Mouse (Mus musculus): Measurements from ENCODE around the gene Shf. TPM values are rescaled to one million over a fixed set of nuclear protein-coding genes. Genes with fewer than 3 reads are reported as not detected.

Shf gene
- polyA plus RNA-seq, 1 experiment: 12.3 TPM

DNA sequence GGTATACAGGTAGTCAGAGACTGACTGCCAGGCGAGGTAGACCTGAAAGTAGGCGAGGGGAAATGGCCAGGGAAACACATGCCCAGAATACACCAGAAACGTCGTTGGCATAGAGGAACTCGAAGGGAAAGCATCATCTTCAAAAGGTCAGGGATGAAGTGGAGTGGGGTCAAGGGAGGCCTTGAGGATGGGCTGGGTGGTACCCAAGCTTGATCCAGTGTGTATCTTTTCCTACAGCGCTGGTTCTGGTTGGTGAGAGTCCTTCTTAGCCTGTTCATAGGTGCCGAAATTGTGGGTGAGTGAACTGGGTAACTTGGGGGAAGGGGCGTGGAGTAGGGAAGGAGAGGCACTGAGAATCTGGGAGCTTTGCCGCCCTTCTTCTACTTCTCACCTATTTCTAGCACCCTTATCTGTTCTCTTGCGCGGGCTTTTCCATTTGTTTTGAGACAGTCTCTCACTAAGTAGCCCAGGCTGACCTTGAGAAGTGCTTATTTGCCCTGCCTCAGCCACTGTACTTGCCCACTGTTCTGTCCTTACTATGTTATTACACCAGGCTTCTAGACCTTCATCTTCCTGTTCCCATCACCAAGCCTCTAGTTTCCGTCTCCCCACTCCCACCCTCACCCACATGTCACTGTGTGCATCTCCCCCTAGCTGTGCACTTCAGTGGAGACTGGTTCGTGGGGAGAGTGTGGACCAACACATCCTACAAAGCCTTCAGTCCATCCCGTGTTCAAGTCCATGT lies 68.9 kb downstream of the Shf start:
- H3K27ac ChIP-seq (ENCODE audit: insufficient read depth, low read length): no peak overlapping the region
- 0 out of 2 replicates have a peak, but pooled peaks cover 2% of the 10 kb centered on the region for H3K4me1 ChIP-seq (ENCODE audit: control insufficient read depth, insufficient read depth, low read length)
- H3K4me3 ChIP-seq (ENCODE audit: insufficient read depth, low read length): no peak overlapping the region
- TF ChIP-seq POLR2A (IDR thresholded peaks at IDR 0.05; ENCODE audit: low read depth, low read length) (no peak), CTCF (IDR thresholded peaks at IDR 0.05; ENCODE audit: borderline replicate concordance, insufficient read depth, low read length) (no peak)

Other genes starting within 250 kb of the Shf start
- gene B2m, start 221.5 kb downstream of the Shf start, polyA plus RNA-seq (2011; ENCODE audit: insufficient read length, low read depth, missing spikeins): 1,628 and 1,672 TPM in 2 replicates
- gene Trim69, start 208.5 kb downstream of the Shf start, polyA plus RNA-seq (2011; ENCODE audit: insufficient read length, low read depth, missing spikeins): 0.37 and 0.68 TPM in 2 replicates
- not detected in 2 replicates for gene Patl2, start 183.0 kb downstream of the Shf start, polyA plus RNA-seq (2011; ENCODE audit: insufficient read length, low read depth, missing spikeins)
- not detected in 2 replicates for gene Terb2, start 182.9 kb downstream of the Shf start, polyA plus RNA-seq (2011; ENCODE audit: insufficient read length, low read depth, missing spikeins)
- 10.0 and 17.9 TPM in 2 replicates for gene Sord, start 134.4 kb downstream of the Shf start, polyA plus RNA-seq (2011; ENCODE audit: insufficient read length, low read depth, missing spikeins)
- not detected in 2 replicates for gene Duox2, start 70.7 kb downstream of the Shf start, polyA plus RNA-seq (2011; ENCODE audit: insufficient read length, low read depth, missing spikeins)
- gene Duoxa2, start 70.3 kb downstream of the Shf start, polyA plus RNA-seq (2011; ENCODE audit: insufficient read length, low read depth, missing spikeins): not detected in 2 replicates
- gene Duoxa1, start 55.4 kb downstream of the Shf start, polyA plus RNA-seq (2011; ENCODE audit: insufficient read length, low read depth, missing spikeins): 0.48 and 0.58 TPM in 2 replicates
- gene Duox1, start 53.5 kb downstream of the Shf start, polyA plus RNA-seq (2011; ENCODE audit: insufficient read length, low read depth, missing spikeins): not detected in 2 replicates
- gene Slc28a2, start 57.3 kb upstream of the Shf start, polyA plus RNA-seq (2011; ENCODE audit: insufficient read length, low read depth, missing spikeins): not detected in 2 replicates
- gene Gm14085, start 115.8 kb upstream of the Shf start, polyA plus RNA-seq (2011; ENCODE audit: insufficient read length, low read depth, missing spikeins): not detected in 2 replicates
- 3.0 and 3.1 TPM in 2 replicates for gene Gatm, start 242.1 kb upstream of the Shf start, polyA plus RNA-seq (2011; ENCODE audit: insufficient read length, low read depth, missing spikeins)

All from embryonic fibroblast, embryonic 13.5 days (primary cell).